Mouse (Mus musculus): ENCODE measurements around the gene Nip7.

- no peak for TF ChIP-seq EP300 (optimal IDR thresholded peaks at IDR 0.05)
- TF ChIP-seq CTCF (IDR thresholded peaks at IDR 0.05; ENCODE audit: low read depth): no peak
Measured at GRCm38 (mm10) chr8:107052046-107052445, 4.6 kb upstream of the Nip7 start.
